Mouse (Mus musculus): ENCODE results near the gene Tet3.

The Tet3 gene

GRCm38 (mm10) chr6:83415356-83415940 is 43.4 kb downstream of the Tet3 start:
- DNase-seq (ENCODE audit: low spot score in 2 of 2), result no peak

- DNase-seq (ENCODE audit: low spot score in 2 of 2), result no peak
Observed at GRCm38 (mm10) chr6:83414601-83415355, 44.1 kb downstream of the Tet3 start.

GRCm38 (mm10) chr6:83413686-83414085 is 45.2 kb downstream of the Tet3 start:
- DNase-seq (ENCODE audit: low spot score in 2 of 2), result no peak

GRCm38 (mm10) chr6:83412854-83413401 is 46.0 kb downstream of the Tet3 start:
- DNase-seq (ENCODE audit: low spot score in 2 of 2), result no peak

- DNase-seq (ENCODE audit: low spot score in 2 of 2), result no peak
Observed at GRCm38 (mm10) chr6:83412362-83412853, 46.5 kb downstream of the Tet3 start.

GRCm38 (mm10) chr6:83411635-83412361 is 47.1 kb downstream of the Tet3 start:
- DNase-seq (ENCODE audit: low spot score in 2 of 2), result no peak

GRCm38 (mm10) chr6:83410046-83410706 is 48.7 kb downstream of the Tet3 start:
- no peak for DNase-seq (ENCODE audit: low spot score in 2 of 2)

- DNase-seq (ENCODE audit: low spot score in 2 of 2), result no peak
Observed at GRCm38 (mm10) chr6:83408510-83408909, 50.4 kb downstream of the Tet3 start.

- DNase-seq (ENCODE audit: low spot score in 2 of 2), result no peak
Observed at GRCm38 (mm10) chr6:83405511-83406064, 53.3 kb downstream of the Tet3 start.

GRCm38 (mm10) chr6:83404571-83404970 is 54.3 kb downstream of the Tet3 start:
- DNase-seq (ENCODE audit: low spot score in 2 of 2), result no peak

GRCm38 (mm10) chr6:83403481-83403880 is 55.4 kb downstream of the Tet3 start:
- DNase-seq (ENCODE audit: low spot score in 2 of 2), result no peak

GRCm38 (mm10) chr6:83399790-83400189 is 59.1 kb downstream of the Tet3 start:
- no peak for DNase-seq (ENCODE audit: low spot score in 2 of 2)

GRCm38 (mm10) chr6:83397728-83398127 is 61.2 kb downstream of the Tet3 start:
- DNase-seq (ENCODE audit: low spot score in 2 of 2), result no peak

- DNase-seq (ENCODE audit: low spot score in 2 of 2), result no peak
Observed at GRCm38 (mm10) chr6:83396711-83397110, 62.2 kb downstream of the Tet3 start.

- no peak for DNase-seq (ENCODE audit: low spot score in 2 of 2)
Observed at GRCm38 (mm10) chr6:83395544-83396229, 63.2 kb downstream of the Tet3 start.

GRCm38 (mm10) chr6:83394122-83394521 is 64.8 kb downstream of the Tet3 start:
- DNase-seq (ENCODE audit: low spot score in 2 of 2), result no peak

GRCm38 (mm10) chr6:83392166-83392780 is 66.6 kb downstream of the Tet3 start:
- no peak for DNase-seq (ENCODE audit: low spot score in 2 of 2)

- DNase-seq (ENCODE audit: low spot score in 2 of 2), result no peak
Observed at GRCm38 (mm10) chr6:83385569-83386090, 73.3 kb downstream of the Tet3 start.

GRCm38 (mm10) chr6:83381510-83382491 is 77.1 kb downstream of the Tet3 start:
- no peak for DNase-seq (ENCODE audit: low spot score in 2 of 2)
